Mouse (Mus musculus) liver, embryonic 15.5 days (tissue): Measurements from ENCODE around the gene Ogfod2. TPM values are rescaled to one million over a fixed set of nuclear protein-coding genes. Genes with fewer than 3 reads are reported as not detected.
A peak's percentile ranks its signal among the peaks of the same experiment; 100 is the strongest.

Source experiments
- ATAC-seq: fragments of 200-750 bp; cut with Nextera tagmentation; 2 replicates; pipeline ENCODE4 v1.8.0; 2017; ENCODE audit warnings: moderate number of reproducible peaks, mild to moderate bottlenecking, moderate library complexity; ENCODE audit not compliant: insufficient read depth
- H3K27ac ChIP-seq: fragments of 300-500 bp; sonication (generic); replicated peaks from 2 replicates; pipeline ENCODE4 v1.5.1; 2015; ENCODE audit warnings: mild to moderate bottlenecking, inconsistent platforms
- H3K27me3 ChIP-seq: fragments of 300-500 bp; sonication (generic); 2 replicates; pipeline ENCODE4 v1.6.1; 2015; ENCODE audit warnings: mild to moderate bottlenecking, inconsistent platforms
- H3K36me3 ChIP-seq: fragments of 300-500 bp; sonication (generic); replicated peaks from 2 replicates; pipeline ENCODE4 v1.6.1; 2015; ENCODE audit warnings: moderate library complexity, mild to moderate bottlenecking, inconsistent platforms
- H3K4me1 ChIP-seq: fragments of 300-500 bp; sonication (generic); replicated peaks from 2 replicates; pipeline ENCODE4 v1.6.1; 2015; ENCODE audit warnings: inconsistent platforms
- H3K4me2 ChIP-seq: fragments of 300-500 bp; sonication (generic); 2 replicates; pipeline ENCODE4 v1.6.1; 2015; ENCODE audit warnings: moderate library complexity, mild to moderate bottlenecking, inconsistent platforms
- H3K4me3 ChIP-seq: fragments of 300-500 bp; sonication (generic); replicated peaks from 2 replicates; pipeline ENCODE4 v1.5.1; 2015; ENCODE audit warnings: mild to moderate bottlenecking, inconsistent platforms
- H3K9ac ChIP-seq: fragments of 300-500 bp; sonication (generic); 2 replicates; pipeline ENCODE4 v1.6.1; 2015; ENCODE audit warnings: moderate library complexity, mild to moderate bottlenecking, inconsistent platforms
- H3K9me3 ChIP-seq: fragments of 300-500 bp; sonication (generic); replicated peaks from 2 replicates; pipeline ENCODE4 v1.6.1; 2016; ENCODE audit warnings: inconsistent platforms
- WGBS: fragments of 180-500 bp; shearing (Covaris S2); methylation state at CpG from one replicate; pipeline ENCODE4 v1.1.7; 2015; ENCODE audit warnings: mixed read lengths; ENCODE audit not compliant: insufficient replicate concordance; 5-methylcytosine and 5-hydroxymethylcytosine counted together
- polyA plus RNA-seq: library from polyadenylated mRNA; unstranded; fragments of >200 nt; fragmentation: Nextera tagmentation; extraction: Ambion mirVana; gene quantifications from 2 replicates; pipeline ENCODE4 v1.2.1, GENCODE M21; 2015

Ogfod2 gene
- polyA plus RNA-seq, 1 experiment from 2014 or later = 14.2 TPM

DNA sequence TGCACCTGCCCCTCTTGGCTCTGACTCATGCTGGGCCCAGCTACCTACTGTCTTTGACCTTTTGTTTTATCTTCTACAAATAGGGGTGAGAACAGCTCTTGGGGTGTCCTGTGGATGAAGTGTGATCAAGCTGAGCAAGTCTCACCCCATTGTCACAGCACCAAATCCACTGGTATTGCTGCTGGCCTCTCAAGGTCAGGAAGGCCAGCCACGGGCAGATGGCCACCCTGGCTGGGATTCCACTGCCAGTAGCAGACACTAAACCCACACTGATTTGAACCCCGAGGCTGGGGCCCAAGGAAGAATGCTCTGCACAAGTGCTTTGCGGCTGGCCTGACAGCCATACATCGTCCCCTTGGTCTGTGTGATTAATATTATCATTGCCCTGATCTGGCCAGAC is 46.2 kb downstream of the Ogfod2 start:
- Histone ChIP-seq H3K27ac (no peak overlapping the region), H3K4me2 (no peak overlapping the region), H3K27me3 (no peaks in the 10 kb centered on the region), H3K9ac (no peak overlapping the region), H3K9me3 (no peaks in the 10 kb centered on the region), H3K36me3 (no peaks in the 10 kb centered on the region), H3K4me1 (peaks cover 26% of the 10 kb centered on the region; the same call in 1 of the 2 replicates), H3K4me3 (no peak overlapping the region)
- 66% methylated on average over 4 of the region's 4 CpGs for WGBS
- ATAC-seq = no peak

DNA sequence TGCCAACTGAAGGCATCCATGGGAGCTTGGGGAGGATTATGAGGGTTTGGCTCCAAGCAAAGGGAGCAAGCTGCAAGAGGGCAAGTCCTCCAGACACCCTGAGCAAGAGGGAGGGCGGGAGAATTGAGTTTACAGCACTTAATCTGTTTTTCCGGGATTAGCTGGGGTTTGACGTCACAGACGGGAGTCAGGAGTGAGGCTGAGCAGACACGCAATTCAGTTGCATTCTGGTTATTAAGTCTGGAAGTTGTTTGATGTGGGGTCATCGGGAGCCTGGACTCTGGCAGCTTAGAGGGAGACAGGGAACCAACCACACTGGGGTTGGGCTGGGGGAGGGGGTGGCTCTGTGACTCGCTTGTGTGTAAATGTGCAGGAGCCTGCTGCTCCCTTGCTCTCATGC is 47.4 kb downstream of the Ogfod2 start:
- Histone ChIP-seq H3K4me3 (no peak overlapping the region), H3K9me3 (no peaks in the 10 kb centered on the region), H3K36me3 (no peaks in the 10 kb centered on the region), H3K4me1 (peaks cover 28% of the 10 kb centered on the region; the same call in 1 of the 2 replicates), H3K9ac (no peak overlapping the region), H3K27ac (no peak overlapping the region), H3K4me2 (no peak overlapping the region), H3K27me3 (no peaks in the 10 kb centered on the region)
- 58% methylated on average over 7 of the region's 7 CpGs for WGBS
- ATAC-seq = no peak

DNA sequence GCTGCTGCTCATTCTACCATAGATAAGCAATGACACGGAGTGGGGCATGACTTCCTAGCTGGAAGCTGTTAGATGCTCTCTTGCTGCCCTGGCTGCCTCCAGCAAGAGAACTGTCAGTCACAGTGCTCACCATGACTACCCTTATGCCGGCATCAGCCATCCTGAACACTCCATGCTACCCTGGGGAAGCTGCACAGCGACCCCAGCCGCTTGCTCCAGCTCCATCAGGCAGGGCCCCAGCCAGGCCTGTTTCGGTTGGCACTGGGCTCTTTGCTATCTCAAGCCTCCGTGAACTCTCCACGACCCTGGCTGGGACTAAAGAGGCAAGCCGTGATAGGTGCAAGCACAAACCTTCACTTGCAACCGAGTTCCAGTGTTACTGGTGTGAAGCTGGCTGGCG is 49.7 kb downstream of the Ogfod2 start:
- H3K9ac ChIP-seq = no peak overlapping the region
- H3K27me3 ChIP-seq = no peaks in the 10 kb centered on the region
- no peak overlapping the region for H3K4me2 ChIP-seq
- no peak for ATAC-seq
- 61% methylated on average over 10 of the region's 10 CpGs for WGBS
- H3K27ac ChIP-seq = no peak overlapping the region
- no peak overlapping the region for H3K4me3 ChIP-seq
- no peaks in the 10 kb centered on the region for H3K36me3 ChIP-seq
- peaks cover 47% of the 10 kb centered on the region for H3K4me1 ChIP-seq
- H3K9me3 ChIP-seq = no peaks in the 10 kb centered on the region

DNA sequence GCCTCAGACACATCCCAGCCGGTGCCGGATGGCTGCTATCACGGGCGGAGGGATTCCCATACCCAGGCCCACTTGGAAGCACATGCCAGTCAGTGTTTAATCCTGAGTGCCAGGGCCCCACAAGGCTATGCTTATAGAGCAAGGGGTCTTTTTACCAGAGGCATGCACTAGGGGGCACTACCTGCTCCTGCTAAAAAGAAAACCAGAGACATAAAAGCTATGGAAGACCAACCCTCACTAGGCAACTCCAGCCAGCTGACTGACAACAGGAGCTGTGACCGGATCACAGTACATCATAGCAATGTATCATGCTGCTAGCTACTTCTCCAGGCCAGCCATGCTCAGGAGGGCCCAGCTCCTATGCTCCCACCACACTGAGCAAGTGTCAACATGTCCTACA is 50.5 kb downstream of the Ogfod2 start:
- 66% methylated on average over 5 of the region's 5 CpGs for WGBS
- no peak overlapping the region for H3K4me3 ChIP-seq
- no peak overlapping the region for H3K9ac ChIP-seq
- 0 out of 2 replicates have a peak, but pooled peaks have one; percentile 7 for ATAC-seq
- H3K4me2 ChIP-seq = no peak overlapping the region
- no peak overlapping the region for H3K27ac ChIP-seq
- no peaks in the 10 kb centered on the region for H3K27me3 ChIP-seq
- no peaks in the 10 kb centered on the region for H3K9me3 ChIP-seq
- peaks cover 53% of the 10 kb centered on the region for H3K4me1 ChIP-seq
- no peaks in the 10 kb centered on the region for H3K36me3 ChIP-seq

DNA sequence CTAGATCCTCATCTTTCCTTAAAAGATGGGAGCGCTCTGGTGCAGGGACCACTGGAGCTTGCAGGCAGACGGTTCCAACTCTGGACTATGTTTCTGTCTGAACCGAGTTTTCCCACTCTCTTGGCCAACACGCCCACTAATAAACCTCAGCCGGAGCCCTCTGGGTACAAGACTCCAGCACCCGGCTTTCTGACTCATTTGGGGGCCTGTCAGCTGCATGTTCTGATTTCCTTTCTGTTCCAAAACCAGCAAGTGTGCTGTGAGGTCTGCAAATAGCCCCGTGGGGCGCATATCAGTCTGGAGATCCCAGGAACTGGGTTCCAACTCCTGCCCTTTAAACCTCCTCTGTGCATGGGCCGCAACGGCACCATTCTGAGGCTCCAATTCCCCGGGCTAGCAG is 51.3 kb downstream of the Ogfod2 start:
- Histone ChIP-seq H3K27me3 (no peaks in the 10 kb centered on the region), H3K36me3 (no peaks in the 10 kb centered on the region), H3K9ac (no peak overlapping the region), H3K4me2 (no peak overlapping the region), H3K9me3 (no peaks in the 10 kb centered on the region), H3K27ac (no peak overlapping the region), H3K4me1 (peaks cover 54% of the 10 kb centered on the region), H3K4me3 (no peak overlapping the region)
- ATAC-seq = no peak
- 77% methylated on average over 11 of the region's 11 CpGs for WGBS

Other genes starting within 250 kb of the Ogfod2 start
- 0.18 and 0.32 TPM in 2 replicates for gene Hcar2, start 246.8 kb upstream of the Ogfod2 start, polyA plus RNA-seq
- gene Hcar1, start 232.3 kb upstream of the Ogfod2 start, polyA plus RNA-seq = 0.10 and 0.13 TPM in 2 replicates
- gene Denr, start 205.1 kb upstream of the Ogfod2 start, polyA plus RNA-seq = 30.9 and 42.8 TPM in 2 replicates
- gene Gm43518, start 184.9 kb upstream of the Ogfod2 start, polyA plus RNA-seq = 0.76 and 1.2 TPM in 2 replicates
- gene Ccdc62, start 181.6 kb upstream of the Ogfod2 start, polyA plus RNA-seq = 2.5 and 3.2 TPM in 2 replicates
- 11.4 and 12.9 TPM in 2 replicates for gene Hip1r, start 138.7 kb upstream of the Ogfod2 start, polyA plus RNA-seq
- 16.5 and 17.3 TPM in 2 replicates for gene Vps37b, start 80.0 kb upstream of the Ogfod2 start, polyA plus RNA-seq
- gene Abcb9, start 16.5 kb upstream of the Ogfod2 start, polyA plus RNA-seq = 6.1 and 7.1 TPM in 2 replicates
- gene Arl6ip4, start 3.8 kb downstream of the Ogfod2 start, polyA plus RNA-seq = 52.1 and 53.5 TPM in 2 replicates
- gene Pitpnm2, start 137.5 kb downstream of the Ogfod2 start, polyA plus RNA-seq = 1.5 and 2.2 TPM in 2 replicates
- gene Mphosph9, start 215.7 kb downstream of the Ogfod2 start, polyA plus RNA-seq = 4.9 and 5.0 TPM in 2 replicates
- gene 2810006K23Rik, start 215.8 kb downstream of the Ogfod2 start, polyA plus RNA-seq = 5.9 and 6.4 TPM in 2 replicates